Mouse (Mus musculus) cerebellum, adult (tissue): ENCODE results near the gene Pam.

Experiments used
- ATAC-seq: cut with Nextera tagmentation; 2 replicates; pipeline ENCODE4 v1.9.2; 2017; ENCODE audit warnings: mild to moderate bottlenecking, moderate library complexity, mixed read lengths; ENCODE audit not compliant: insufficient number of reproducible peaks, low FRiP score, low TSS enrichment

Pam gene

GRCm38 (mm10) chr1:97922395-97922794 is 173.1 kb downstream of the Pam start:
- ATAC-seq, result no peak

GRCm38 (mm10) chr1:97921886-97922285 is 173.6 kb downstream of the Pam start:
- ATAC-seq, result no peak

GRCm38 (mm10) chr1:97918495-97918894 is 177.0 kb downstream of the Pam start:
- ATAC-seq, result no peak

- ATAC-seq, result no peak
These were observed 178.5 kb downstream of the Pam start for GRCm38 (mm10) chr1:97916971-97917234.

- no peak for ATAC-seq
These were observed 179.1 kb downstream of the Pam start for GRCm38 (mm10) chr1:97916218-97916970.

GRCm38 (mm10) chr1:97915726-97916125 is 179.7 kb downstream of the Pam start:
- no peak for ATAC-seq

- no peak for ATAC-seq
These were observed 184.6 kb downstream of the Pam start for GRCm38 (mm10) chr1:97910874-97911273.

GRCm38 (mm10) chr1:97909561-97909960 is 185.9 kb downstream of the Pam start:
- no peak for ATAC-seq

GRCm38 (mm10) chr1:97908736-97909135 is 186.7 kb downstream of the Pam start:
- ATAC-seq, result no peak

- no peak for ATAC-seq
These were observed 191.5 kb downstream of the Pam start for GRCm38 (mm10) chr1:97903912-97904460.

GRCm38 (mm10) chr1:97902830-97903229 is 192.6 kb downstream of the Pam start:
- ATAC-seq, result no peak

GRCm38 (mm10) chr1:97900559-97901153 is 194.8 kb downstream of the Pam start:
- ATAC-seq, result no peak

- ATAC-seq, result no peak
These were observed 207.9 kb downstream of the Pam start for GRCm38 (mm10) chr1:97887511-97887910.

GRCm38 (mm10) chr1:97883498-97883897 is 211.9 kb downstream of the Pam start:
- ATAC-seq, result no peak

- no peak for ATAC-seq
These were observed 218.4 kb downstream of the Pam start for GRCm38 (mm10) chr1:97877037-97877436.

GRCm38 (mm10) chr1:97873490-97874054 is 221.9 kb downstream of the Pam start:
- ATAC-seq, result no peak

- ATAC-seq, result no peak
These were observed 223.0 kb downstream of the Pam start for GRCm38 (mm10) chr1:97872493-97872892.

- no peak for ATAC-seq
These were observed 223.4 kb downstream of the Pam start for GRCm38 (mm10) chr1:97872072-97872471.

- no peak for ATAC-seq
These were observed 231.3 kb downstream of the Pam start for GRCm38 (mm10) chr1:97864135-97864534.

- no peak for ATAC-seq
These were observed 232.3 kb downstream of the Pam start for GRCm38 (mm10) chr1:97863140-97863539.

GRCm38 (mm10) chr1:97862734-97863133 is 232.7 kb downstream of the Pam start:
- no peak for ATAC-seq

- no peak for ATAC-seq
These were observed 241.2 kb downstream of the Pam start for GRCm38 (mm10) chr1:97854256-97854655.
